Mouse (Mus musculus): ENCODE data around the gene Lelp1. TPM values are rescaled to one million over a fixed set of nuclear protein-coding genes. Genes with fewer than 3 reads are reported as not detected.

Lelp1 gene
- polyA plus RNA-seq (2014; fragmentation: Nextera tagmentation; extraction: Ambion mirVana) = not detected in 2 replicates

DNA sequence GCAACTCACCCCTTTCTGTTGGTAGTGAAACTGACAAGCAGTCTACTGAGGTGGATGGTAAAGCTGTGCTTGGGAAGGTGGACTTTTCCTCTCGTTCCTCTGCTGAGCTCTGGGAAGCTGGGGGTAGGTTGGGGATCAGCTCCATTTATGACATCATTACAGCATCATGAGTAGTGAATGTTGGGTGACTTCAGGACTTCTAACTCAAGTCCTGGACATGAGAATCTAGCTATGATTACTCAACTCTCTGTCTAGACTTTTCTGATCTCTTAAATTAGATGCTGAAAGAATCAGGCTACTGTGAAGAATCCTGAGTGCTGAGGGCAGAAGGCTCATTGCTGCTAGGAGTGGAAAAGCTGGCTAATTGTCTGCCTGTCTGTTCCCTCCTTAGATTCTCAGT lies at the start of gene Lelp1:
Gene Lelp1 (minus strand): TSS at position 101 of the 400 bp plus-strand sequence.
- Histone ChIP-seq H3K9me3 (ENCODE audit: low read depth, low read length) (no peaks in the 10 kb centered on the region), H3K27me3 (ENCODE audit: insufficient read depth, low read length) (no peaks in the 10 kb centered on the region), H3K27ac (ENCODE audit: low read depth) (no peak within 1 kb of the TSS), H3K9ac (no peak within 1 kb of the TSS), H3K4me1 (ENCODE audit: insufficient read depth) (no peaks in the 10 kb centered on the region), H3K36me3 (ENCODE audit: insufficient read depth) (no peaks in the 10 kb centered on the region), H3K4me2 (no peak within 1 kb of the TSS), H3K4me3 (ENCODE audit: low read depth, low read length) (no peak within 1 kb of the TSS)
- DNase-seq (no peak), ATAC-seq (ENCODE audit: insufficient read depth) (no peak)
- 71% methylated on average over 1 of the region's 1 CpGs for WGBS
- TF ChIP-seq CTCF (IDR thresholded peaks at IDR 0.05; ENCODE audit: low read depth) = no peak

- Histone ChIP-seq H3K36me3 (ENCODE audit: insufficient read depth) (no peaks in the 10 kb centered on the region), H3K4me3 (ENCODE audit: low read depth, low read length) (no peak overlapping the region), H3K27ac (ENCODE audit: low read depth) (no peak overlapping the region), H3K9me3 (ENCODE audit: low read depth, low read length) (no peaks in the 10 kb centered on the region), H3K27me3 (ENCODE audit: insufficient read depth, low read length) (no peaks in the 10 kb centered on the region), H3K9ac (no peak overlapping the region), H3K4me1 (ENCODE audit: insufficient read depth) (no peaks in the 10 kb centered on the region), H3K4me2 (no peak overlapping the region)
- no peak for TF ChIP-seq CTCF (IDR thresholded peaks at IDR 0.05; ENCODE audit: low read depth)
- ATAC-seq (ENCODE audit: insufficient read depth) (no peak), DNase-seq (no peak)
- WGBS = 67% methylated on average over 1 of the region's 1 CpGs
Measured at GRCm38 (mm10) chr3:92176880-92177279, 34.3 kb upstream of the Lelp1 start.

GRCm38 (mm10) chr3:92169847-92170246 lies 27.3 kb upstream of the Lelp1 start:
- WGBS = 76% methylated on average over 3 of the region's 3 CpGs
- ATAC-seq (ENCODE audit: insufficient read depth) = no peak
- no peaks in the 10 kb centered on the region for H3K9me3 ChIP-seq (ENCODE audit: low read depth, low read length)
- H3K4me2 ChIP-seq = no peak overlapping the region
- no peak overlapping the region for H3K4me3 ChIP-seq (ENCODE audit: low read depth, low read length)
- no peak overlapping the region for H3K27ac ChIP-seq (ENCODE audit: low read depth)
- no peak for DNase-seq
- TF ChIP-seq CTCF (IDR thresholded peaks at IDR 0.05; ENCODE audit: low read depth) = no peak
- no peaks in the 10 kb centered on the region for H3K27me3 ChIP-seq (ENCODE audit: insufficient read depth, low read length)
- H3K36me3 ChIP-seq (ENCODE audit: insufficient read depth) = no peaks in the 10 kb centered on the region
- no peaks in the 10 kb centered on the region for H3K4me1 ChIP-seq (ENCODE audit: insufficient read depth)
- H3K9ac ChIP-seq = no peak overlapping the region

GRCm38 (mm10) chr3:92153322-92153721 lies 10.8 kb upstream of the Lelp1 start:
- H3K9ac ChIP-seq = no peak overlapping the region
- H3K4me3 ChIP-seq (ENCODE audit: low read depth, low read length) = no peak overlapping the region
- no peak overlapping the region for H3K4me2 ChIP-seq
- no peaks in the 10 kb centered on the region for H3K4me1 ChIP-seq (ENCODE audit: insufficient read depth)
- no peak for ATAC-seq (ENCODE audit: insufficient read depth)
- no peaks in the 10 kb centered on the region for H3K9me3 ChIP-seq (ENCODE audit: low read depth, low read length)
- H3K27ac ChIP-seq (ENCODE audit: low read depth) = no peak overlapping the region
- peak; percentile 85 for DNase-seq
- H3K36me3 ChIP-seq (ENCODE audit: insufficient read depth) = no peaks in the 10 kb centered on the region
- H3K27me3 ChIP-seq (ENCODE audit: insufficient read depth, low read length) = no peaks in the 10 kb centered on the region
- TF ChIP-seq CTCF (IDR thresholded peaks at IDR 0.05; ENCODE audit: low read depth) = peak; percentile 74

- Histone ChIP-seq H3K9me3 (ENCODE audit: low read depth, low read length) (no peaks in the 10 kb centered on the region), H3K9ac (no peak overlapping the region), H3K36me3 (ENCODE audit: insufficient read depth) (no peaks in the 10 kb centered on the region), H3K4me2 (no peak overlapping the region), H3K27ac (ENCODE audit: low read depth) (no peak overlapping the region), H3K27me3 (ENCODE audit: insufficient read depth, low read length) (no peaks in the 10 kb centered on the region), H3K4me1 (ENCODE audit: insufficient read depth) (no peaks in the 10 kb centered on the region), H3K4me3 (ENCODE audit: low read depth, low read length) (no peak overlapping the region)
- ATAC-seq (ENCODE audit: insufficient read depth) (peak; percentile 91), DNase-seq (peak; percentile 86)
- 18% methylated on average over 8 of the region's 8 CpGs for WGBS
- peak; percentile 85 for TF ChIP-seq CTCF (IDR thresholded peaks at IDR 0.05; ENCODE audit: low read depth)
Measured at GRCm38 (mm10) chr3:92150631-92151277, 8.2 kb upstream of the Lelp1 start.

- Histone ChIP-seq H3K4me3 (ENCODE audit: low read depth, low read length) (no peak overlapping the region), H3K27ac (ENCODE audit: low read depth) (no peak overlapping the region), H3K27me3 (ENCODE audit: insufficient read depth, low read length) (no peaks in the 10 kb centered on the region), H3K4me2 (no peak overlapping the region), H3K36me3 (ENCODE audit: insufficient read depth) (no peaks in the 10 kb centered on the region), H3K9me3 (ENCODE audit: low read depth, low read length) (no peaks in the 10 kb centered on the region), H3K4me1 (ENCODE audit: insufficient read depth) (no peaks in the 10 kb centered on the region), H3K9ac (no peak overlapping the region)
- 63% methylated on average over 5 of the region's 5 CpGs for WGBS
- ATAC-seq (ENCODE audit: insufficient read depth) = no peak
- TF ChIP-seq CTCF (IDR thresholded peaks at IDR 0.05; ENCODE audit: low read depth) = no peak
- DNase-seq = no peak
Measured at GRCm38 (mm10) chr3:92147913-92148312, 5.4 kb upstream of the Lelp1 start.

DNA sequence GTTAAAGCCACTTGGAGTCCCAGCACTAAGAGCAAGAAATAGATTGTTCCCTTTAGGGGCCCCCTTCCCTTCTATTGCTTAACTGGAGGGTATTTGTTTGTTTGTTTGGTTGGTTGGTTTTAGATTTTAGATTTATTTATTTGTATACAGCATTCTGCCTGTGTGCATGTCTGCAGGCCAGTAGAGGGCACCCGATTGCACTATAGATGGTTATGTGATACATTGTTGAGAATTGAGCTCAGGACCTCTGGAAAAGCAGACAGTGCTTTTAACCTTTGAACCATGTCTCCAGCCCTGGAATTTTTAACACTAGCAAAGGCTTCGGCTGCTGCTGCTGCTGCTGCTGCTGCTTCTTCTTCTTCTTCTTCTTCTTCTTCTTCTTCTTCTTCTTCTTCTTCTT lies 4.9 kb upstream of the Lelp1 start:
- DNase-seq = peak; percentile 10

More for the DNA sequence above, 4.9 kb upstream of the Lelp1 start:
- Histone ChIP-seq H3K27ac (ENCODE audit: low read depth) (no peak overlapping the region), H3K4me2 (no peak overlapping the region), H3K4me1 (ENCODE audit: insufficient read depth) (no peaks in the 10 kb centered on the region), H3K27me3 (ENCODE audit: insufficient read depth, low read length) (no peaks in the 10 kb centered on the region), H3K9me3 (ENCODE audit: low read depth, low read length) (no peaks in the 10 kb centered on the region), H3K4me3 (ENCODE audit: low read depth, low read length) (no peak overlapping the region), H3K36me3 (ENCODE audit: insufficient read depth) (no peaks in the 10 kb centered on the region), H3K9ac (no peak overlapping the region)
- peak; percentile 29; the same call in 1 of the 2 replicates for TF ChIP-seq CTCF (IDR thresholded peaks at IDR 0.05; ENCODE audit: low read depth)
- no peak for ATAC-seq (ENCODE audit: insufficient read depth)
- WGBS = 28% methylated on average over 2 of the region's 2 CpGs

Data from lung, embryonic 14.5 days (tissue).